Mouse (Mus musculus) G1E (cell line): ENCODE measurements around the gene Psmc3ip.

ENCODE experiments used
- CTCF ChIP-seq: IDR thresholded peaks from 2 replicates; pipeline ENCODE4 v1.5.1; 2012; ENCODE audit warnings: low read depth, low read length, inconsistent platforms, mixed read lengths
- GATA1 ChIP-seq: IDR thresholded peaks from 2 replicates; pipeline ENCODE4 v1.6.1; 2012; ENCODE audit warnings: borderline replicate concordance, low read length, inconsistent platforms, mixed read lengths
- GATA2 ChIP-seq: IDR thresholded peaks from 2 replicates; pipeline ENCODE4 v1.6.1; 2012; ENCODE audit warnings: low read depth, low read length, inconsistent platforms, borderline replicate concordance
- TAL1 ChIP-seq: conservative IDR thresholded peaks from 2 replicates; pipeline ENCODE4 v1.6.1; 2012; ENCODE audit warnings: low read depth, low read length, inconsistent platforms, mixed read lengths

DNA sequence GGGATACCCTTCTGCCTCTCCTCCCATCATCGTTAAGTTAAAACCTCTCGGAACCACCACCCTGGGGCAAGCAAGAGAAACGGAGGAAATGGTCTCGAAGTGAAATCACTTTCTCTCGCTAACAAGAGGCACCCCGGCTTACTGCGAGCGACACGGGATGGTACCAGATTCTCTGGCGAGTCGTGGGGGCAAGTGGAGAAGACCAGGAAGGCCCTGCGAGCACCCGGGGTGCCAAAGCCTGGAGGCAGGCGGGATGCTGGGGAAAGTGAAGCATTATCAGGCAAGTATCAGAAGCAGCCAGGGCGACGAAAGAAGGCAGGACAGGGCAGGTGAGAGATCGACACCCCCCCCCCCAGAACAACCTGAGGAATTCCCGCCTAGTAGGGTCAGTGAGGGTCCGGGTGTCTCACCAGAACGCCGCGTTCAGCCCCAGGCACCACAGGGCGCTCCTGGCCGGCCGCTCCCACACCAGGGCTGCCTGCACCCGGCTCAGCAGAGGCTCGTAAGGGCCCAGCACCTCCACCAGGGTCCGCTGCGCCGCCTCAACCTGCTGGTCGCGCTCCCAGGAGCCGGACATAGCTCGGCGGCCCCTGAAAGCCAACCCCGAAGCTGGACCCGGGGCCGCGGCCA is 24.0 kb upstream of the Psmc3ip start:
- TF ChIP-seq CTCF (no peak), TAL1 (no peak), GATA2 (no peak), GATA1 (no peak)
